Mouse (Mus musculus) T-helper 1 cell (primary cell): Measurements from ENCODE around the gene Nek3.
"Not testable (repeated sequence)": the region's sequence is repeated elsewhere in the genome, so short reads cannot be mapped to it uniquely, and the experiment has no call there.

Experiments used
- in situ Hi-C: fragments of 300-600 bp; cut with MboI, MseI; formaldehyde crosslinking; loops from one replicate; pipeline ENCODE4 v1.15.1; 2025; ENCODE audit warnings: high pct_unique_total_duplicates

The Nek3 gene

GRCm38 (mm10) chr8:22145831-22146230 lies 20.4 kb downstream of the Nek3 start:
- in situ Hi-C loops = no loop called here

DNA sequence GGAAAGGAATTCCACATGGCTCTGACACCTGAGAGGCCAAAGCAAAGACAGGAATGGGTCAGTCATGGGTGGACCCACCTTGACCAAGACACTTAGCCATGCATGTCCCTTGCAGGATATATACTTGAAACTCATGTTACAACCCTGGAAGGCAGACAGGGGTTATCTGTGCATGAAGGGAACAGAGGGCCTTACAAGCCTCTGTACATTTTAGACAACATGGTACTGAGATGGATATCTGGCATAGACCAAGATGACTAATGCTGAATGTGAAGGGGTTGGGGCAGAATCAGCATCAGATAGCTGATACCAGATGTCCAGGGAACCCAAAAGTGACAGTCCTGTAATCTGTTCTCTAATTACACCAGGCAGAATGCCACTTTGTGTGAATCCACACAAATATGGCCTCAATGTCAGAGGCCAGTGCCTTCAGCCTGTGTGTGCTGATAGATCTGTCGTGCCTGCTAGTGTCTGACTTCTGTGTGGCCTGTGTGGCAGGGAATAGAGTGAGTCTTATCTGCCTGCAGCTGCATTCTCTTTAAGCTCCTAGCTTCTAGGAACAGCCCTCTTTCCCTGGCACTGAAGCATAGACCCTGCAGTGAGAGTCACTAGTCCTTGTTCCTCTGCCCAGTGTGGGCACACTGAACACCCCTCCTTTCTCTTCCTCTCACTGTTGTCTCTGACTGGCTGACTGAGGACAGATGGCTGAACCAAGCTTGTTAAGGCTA lies 22.3 kb downstream of the Nek3 start:
- in situ Hi-C loops = no loop called here

GRCm38 (mm10) chr8:22142592-22142991 lies 23.6 kb downstream of the Nek3 start:
- in situ Hi-C loops = no loop called here

- in situ Hi-C loops = no loop called here
Observed at GRCm38 (mm10) chr8:22141836-22142385, 24.3 kb downstream of the Nek3 start.

GRCm38 (mm10) chr8:22136462-22136861 lies 29.8 kb downstream of the Nek3 start:
- in situ Hi-C loops = not testable (repeated sequence)

DNA sequence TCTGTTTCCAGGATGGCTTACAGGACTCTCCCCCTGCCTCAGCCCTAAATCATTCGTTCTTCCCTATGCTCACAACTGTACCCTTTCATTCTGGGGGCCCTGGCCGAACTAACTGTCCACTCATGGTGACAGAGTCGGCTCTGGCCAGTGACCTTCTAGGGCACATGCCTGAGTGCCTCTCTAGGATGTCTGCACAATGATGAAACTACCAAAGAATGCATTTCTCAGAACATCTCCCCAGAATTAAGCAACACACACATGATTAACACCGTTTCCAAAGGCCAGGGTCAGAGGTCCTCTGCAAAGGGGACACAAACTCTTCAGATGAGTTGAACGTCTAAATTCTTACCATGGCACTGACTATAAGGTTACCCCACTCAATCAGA lies 31.5 kb downstream of the Nek3 start:
- in situ Hi-C loops = no loop called here

GRCm38 (mm10) chr8:22134078-22134749 lies 32.0 kb downstream of the Nek3 start:
- in situ Hi-C loops = no loop called here

DNA sequence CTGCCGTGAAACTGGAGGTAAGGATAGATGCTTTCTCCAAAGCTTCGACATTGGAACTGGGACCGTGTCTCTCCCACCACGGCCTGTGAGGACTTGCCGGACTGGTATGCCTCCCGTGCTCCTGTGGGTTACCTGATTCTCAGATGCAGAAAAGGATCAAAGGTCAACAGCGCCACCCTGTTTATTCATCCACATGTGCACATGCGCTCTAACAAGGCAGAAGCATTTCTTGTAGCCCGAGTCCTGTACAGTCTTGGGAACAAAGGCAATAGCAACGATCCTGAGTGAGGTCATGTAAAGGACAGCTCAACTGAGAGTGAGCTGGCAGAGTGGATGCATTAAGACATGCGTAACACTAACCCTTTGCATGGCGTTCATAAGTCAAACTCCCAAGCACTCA lies 34.2 kb downstream of the Nek3 start:
- in situ Hi-C loops = no loop called here

- in situ Hi-C loops = no loop called here
Observed at GRCm38 (mm10) chr8:22124220-22125152, 41.7 kb downstream of the Nek3 start, which contains the start of gene Nek5. Nek5 (minus strand) TSS chr8:22125053.

DNA sequence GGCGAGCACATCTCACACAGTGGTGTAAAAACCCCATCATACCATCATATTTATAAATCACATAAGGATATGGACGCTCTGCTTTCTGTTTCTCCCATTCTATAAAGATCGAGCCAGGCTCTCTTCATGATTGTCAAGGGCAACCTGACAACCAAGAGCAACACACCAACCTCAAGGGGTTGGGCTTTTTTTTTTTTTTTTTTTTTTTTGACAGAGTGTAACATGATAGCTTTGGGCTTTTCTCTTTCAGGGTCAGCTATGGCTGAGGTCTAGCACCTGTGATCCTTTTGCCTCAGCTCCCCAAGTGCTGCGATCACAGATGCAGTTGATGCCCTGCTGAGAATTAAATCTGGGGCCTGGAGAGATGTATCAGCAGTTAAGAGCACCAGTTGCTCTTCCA lies 59.2 kb downstream of the Nek3 start:
- in situ Hi-C loops = no loop called here

- in situ Hi-C loops = no loop called here
Observed at GRCm38 (mm10) chr8:22091568-22091967, 74.7 kb downstream of the Nek3 start.

GRCm38 (mm10) chr8:22089226-22089625 lies 77.0 kb downstream of the Nek3 start:
- in situ Hi-C loops = no loop called here

DNA sequence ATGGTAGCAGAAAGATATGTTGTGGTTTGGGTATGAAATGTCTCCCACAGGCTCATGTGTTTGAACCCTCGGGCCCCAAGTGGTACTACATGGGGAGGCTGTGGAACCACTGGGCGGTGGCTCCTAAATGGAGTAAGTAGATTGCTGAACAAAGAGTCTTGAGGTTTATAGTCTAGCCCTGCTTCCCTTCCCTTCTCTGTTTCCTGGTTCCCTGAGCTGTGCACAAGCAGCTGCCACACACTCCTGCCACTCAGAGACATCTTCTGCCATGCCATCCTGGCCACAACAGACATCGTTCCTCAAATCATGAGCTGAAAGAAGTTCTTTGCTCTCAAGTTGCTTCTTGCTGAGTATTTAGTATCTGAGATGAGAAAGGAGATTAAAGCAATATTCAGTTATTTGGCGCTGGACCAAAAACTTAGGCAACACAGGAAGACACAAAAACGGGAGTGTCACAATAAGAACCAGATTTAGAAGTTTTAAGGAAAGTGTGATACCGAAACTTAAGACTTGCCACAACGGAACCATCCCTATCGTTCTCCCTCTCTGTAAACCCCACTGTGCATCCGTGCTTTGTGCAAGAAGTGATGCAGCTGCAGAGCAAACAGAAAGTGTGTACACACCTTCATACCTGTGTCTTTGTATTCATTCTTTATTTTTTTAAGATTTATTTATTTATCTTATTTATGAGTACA lies 86.8 kb downstream of the Nek3 start:
- in situ Hi-C loops = no loop called here
